Mouse (Mus musculus) urinary bladder, adult 2 months (tissue): Measurements from ENCODE around the gene Xpo6. TPM values are rescaled to one million over a fixed set of nuclear protein-coding genes. Genes with fewer than 3 reads are reported as not detected.

Experiments used
- DNase-seq: peaks from one replicate; pipeline ENCODE4 v3.0.0; 2022; ENCODE audit warnings: low spot score
- polyA plus RNA-seq: library from polyadenylated mRNA; depleted of rRNA; stranded (reverse); fragments of >200 nt; gene quantifications from 2 replicates; pipeline ENCODE4 v1.2.3, GENCODE M21; 2012; rRNA removed

The Xpo6 gene
- polyA plus RNA-seq, 1 experiment, result 81.2 TPM

DNA sequence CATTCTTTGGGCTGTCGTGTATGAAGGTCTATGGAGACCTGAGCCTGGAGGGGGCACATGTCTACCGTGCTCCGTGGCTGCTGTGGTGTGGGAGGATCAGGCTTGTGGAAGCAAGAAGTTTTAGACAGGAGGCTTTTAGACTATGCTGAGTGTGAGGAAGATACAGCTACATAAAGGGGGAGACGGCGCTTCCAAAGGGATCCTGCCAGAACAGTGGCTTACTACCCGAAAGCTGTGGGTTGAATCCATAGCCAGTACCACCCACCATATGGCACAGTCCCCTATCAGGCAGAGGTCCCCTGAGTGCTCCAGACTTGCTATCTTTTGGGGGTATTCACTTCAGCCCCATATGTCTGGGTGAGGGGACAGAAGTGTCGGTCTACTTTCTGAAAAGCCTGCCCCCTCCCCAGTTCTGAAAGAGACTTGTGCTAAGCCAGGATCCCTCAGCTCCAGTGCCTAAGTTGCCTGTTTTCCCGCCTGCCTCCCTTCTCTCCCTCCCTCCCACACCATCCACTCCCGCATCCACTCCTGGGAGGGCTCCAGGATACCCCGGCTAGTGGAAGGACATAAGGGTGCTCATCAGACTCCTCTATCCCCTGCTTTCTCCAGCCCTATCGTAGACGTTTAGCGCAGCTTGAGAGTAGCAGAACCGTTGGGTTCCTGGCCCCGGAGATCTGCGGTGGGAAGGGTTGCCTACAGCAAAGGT is 119.2 kb downstream of the Xpo6 start:
- DNase-seq, result no peak

GRCm38 (mm10) chr7:126076935-126077334 is 123.4 kb downstream of the Xpo6 start:
- no peak for DNase-seq

DNA sequence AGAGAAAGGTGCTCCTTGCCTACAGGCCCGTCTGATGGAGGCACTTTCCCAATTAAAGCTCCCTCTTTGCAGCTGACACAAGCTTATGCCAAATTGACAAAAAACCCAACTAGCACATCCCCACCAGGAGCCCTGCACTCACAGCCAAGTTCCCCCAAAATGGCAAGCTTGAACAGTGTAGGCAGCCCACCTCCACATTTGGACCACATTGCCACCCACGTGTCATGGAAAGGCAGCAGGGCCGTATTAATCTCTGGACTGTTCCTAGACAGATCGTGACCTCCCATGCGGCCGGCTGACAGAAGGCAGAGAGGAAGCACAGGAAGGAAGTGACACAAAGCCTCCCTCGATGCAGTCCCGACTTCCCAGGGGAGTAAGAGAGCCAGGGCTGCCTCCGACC is 125.2 kb downstream of the Xpo6 start:
- no peak for DNase-seq

DNA sequence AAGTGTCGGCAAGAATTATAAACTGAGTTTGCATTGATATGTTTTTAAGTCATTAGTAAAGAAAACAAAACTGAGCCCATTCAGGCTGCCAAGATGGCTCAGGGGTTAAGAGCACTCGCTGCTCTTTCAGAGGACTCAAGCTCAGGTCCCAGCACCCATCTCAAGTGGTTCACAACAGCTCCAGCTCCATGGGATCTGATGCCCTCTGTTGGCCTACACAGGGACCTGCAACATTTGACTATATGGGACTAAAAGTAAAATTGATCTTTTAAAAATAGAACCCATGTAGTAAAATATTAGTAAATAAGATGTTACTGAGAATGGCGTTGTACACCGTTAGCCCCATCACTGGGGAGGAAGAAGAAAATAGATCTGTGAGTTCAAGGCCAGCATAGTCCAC is 130.0 kb downstream of the Xpo6 start:
- DNase-seq, result no peak

DNA sequence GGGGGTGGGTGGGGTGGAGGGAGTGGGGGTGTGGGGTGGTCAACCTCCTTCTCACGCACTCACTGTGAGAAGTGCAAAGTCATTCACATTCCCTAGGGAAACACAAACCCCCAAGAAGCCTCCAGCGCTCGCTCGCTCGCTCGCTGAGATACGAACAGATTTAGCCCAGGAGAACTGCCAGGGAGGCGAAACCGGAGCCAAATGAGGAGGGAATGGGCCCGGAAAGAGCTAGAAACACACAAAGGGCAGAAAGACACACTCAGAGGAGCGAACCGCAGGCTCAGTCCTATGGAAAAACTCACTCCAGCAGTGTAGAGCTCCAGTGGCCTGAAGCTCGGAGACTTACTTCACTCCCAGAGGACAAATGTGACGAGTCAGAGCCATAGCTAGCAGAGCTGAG is 133.5 kb downstream of the Xpo6 start:
- DNase-seq, result no peak

DNA sequence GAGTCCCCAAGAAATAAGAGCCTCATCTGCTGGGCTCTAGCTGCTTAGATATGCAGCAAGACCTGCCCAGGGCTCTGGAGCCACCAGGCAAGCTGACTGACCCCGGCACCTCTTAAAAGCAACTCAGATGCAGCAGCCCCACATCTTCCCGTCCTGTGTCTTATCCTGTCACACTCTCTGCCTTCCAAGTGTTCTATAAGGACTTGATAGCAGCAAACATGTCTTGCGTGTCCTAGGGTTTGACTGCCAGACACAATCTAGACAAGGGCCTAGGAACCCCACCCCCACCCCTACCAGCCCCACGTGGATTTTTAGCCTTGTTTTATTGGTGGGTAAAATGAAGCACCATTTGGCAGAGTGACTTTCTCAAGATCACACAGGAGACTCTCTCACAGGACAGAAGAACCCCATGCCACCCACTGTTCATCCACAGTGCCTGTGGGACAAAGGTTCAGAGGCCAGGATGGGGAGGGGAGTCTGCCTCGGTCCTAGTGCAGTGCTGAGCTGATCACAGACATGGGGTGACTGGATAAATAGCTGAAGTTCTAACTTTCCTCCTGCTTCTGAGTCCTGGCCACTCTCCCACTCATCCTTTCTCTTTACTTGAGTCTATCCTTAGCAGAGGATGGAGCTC is 134.9 kb downstream of the Xpo6 start:
- no peak for DNase-seq

GRCm38 (mm10) chr7:126062228-126062627 is 138.1 kb downstream of the Xpo6 start:
- DNase-seq, result no peak

GRCm38 (mm10) chr7:126058918-126059317 is 141.4 kb downstream of the Xpo6 start:
- no peak for DNase-seq

DNA sequence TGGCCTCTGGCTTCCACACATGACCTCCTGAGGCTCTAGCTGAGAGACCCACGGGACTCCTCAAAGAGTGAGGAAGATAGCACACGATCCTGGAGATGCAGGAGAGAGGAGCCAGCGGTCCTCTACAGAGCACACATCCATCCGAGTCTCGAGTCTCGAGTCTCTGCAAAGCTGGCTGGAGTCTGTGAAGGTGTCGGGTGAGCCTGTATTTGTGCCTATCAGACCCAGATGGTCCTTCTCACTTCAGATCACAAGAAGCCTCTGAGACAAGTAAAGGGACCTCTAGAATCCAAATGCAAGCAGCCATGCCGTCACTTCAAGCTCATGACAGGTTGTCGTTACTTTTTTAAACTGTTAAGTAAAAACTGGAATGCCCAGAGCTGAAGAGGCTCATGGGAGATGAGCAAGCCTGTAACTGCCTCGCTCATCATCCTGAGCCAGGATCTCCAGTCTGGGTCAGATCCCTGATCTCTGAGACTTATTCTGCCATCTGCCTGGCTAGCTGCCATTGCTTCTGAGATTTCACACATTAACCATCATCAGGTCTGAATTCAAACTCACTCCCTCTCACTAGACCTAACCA is 142.9 kb downstream of the Xpo6 start:
- DNase-seq, result no peak

GRCm38 (mm10) chr7:126054574-126054973 is 145.7 kb downstream of the Xpo6 start:
- DNase-seq, result no peak

DNA sequence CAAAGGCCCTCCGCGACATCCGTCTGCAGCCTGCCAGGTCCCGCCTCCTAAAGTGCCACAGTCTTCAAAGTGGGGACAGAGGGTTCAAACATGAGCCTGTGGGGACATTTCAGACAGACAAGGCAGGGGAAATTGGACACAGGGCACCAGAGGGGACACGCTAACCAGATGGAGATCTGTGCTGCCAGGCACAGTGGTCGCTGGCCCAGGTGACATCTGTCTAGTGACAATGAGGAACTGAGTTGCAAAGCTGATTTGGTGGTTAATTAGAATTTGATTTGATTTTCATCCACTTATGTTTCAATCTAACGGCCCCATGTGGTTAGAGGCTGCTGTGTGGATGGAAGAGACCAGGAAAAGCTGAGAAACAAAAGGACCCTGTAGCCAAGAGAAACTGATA is 146.7 kb downstream of the Xpo6 start:
- DNase-seq, result no peak

GRCm38 (mm10) chr7:126051910-126052309 is 148.4 kb downstream of the Xpo6 start:
- no peak for DNase-seq

Other genes with a start within 250 kb of the Xpo6 start
- 0.63 and 0.91 TPM in 2 replicates for gene Gsg1l, start 118.1 kb downstream of the Xpo6 start, polyA plus RNA-seq
- gene Sbk1, start 72.1 kb upstream of the Xpo6 start, polyA plus RNA-seq, result 2.7 and 3.7 TPM in 2 replicates
- gene Lat, start 169.1 kb upstream of the Xpo6 start, polyA plus RNA-seq, result 2.0 and 2.3 TPM in 2 replicates
- gene Spns1, start 176.9 kb upstream of the Xpo6 start, polyA plus RNA-seq, result 72.8 and 82.9 TPM in 2 replicates
- 6.3 and 7.9 TPM in 2 replicates for gene Nfatc2ip, start 196.2 kb upstream of the Xpo6 start, polyA plus RNA-seq
- gene Cd19, start 214.4 kb upstream of the Xpo6 start, polyA plus RNA-seq, result 0.25 and 0.28 TPM in 2 replicates
- 34.8 and 47.5 TPM in 2 replicates for gene Rabep2, start 228.3 kb upstream of the Xpo6 start, polyA plus RNA-seq